Mouse (Mus musculus) G1E (cell line): Measurements from ENCODE around the gene Olfr619. TPM values are rescaled to one million over a fixed set of nuclear protein-coding genes. Genes with fewer than 3 reads are reported as not detected.

Source experiments
- ATAC-seq: 2 replicates; pipeline ENCODE4 v1.8.0; 2016; ENCODE audit warnings: mild to moderate bottlenecking; ENCODE audit not compliant: insufficient number of reproducible peaks, poor library complexity, low FRiP score, severe bottlenecking; ENCODE audit errors: extremely low read depth
- DNase-seq: peaks from one replicate; pipeline ENCODE4 v3.0.0; 2012; ENCODE audit warnings: low spot score
- H3K27me3 ChIP-seq: 2 replicates; pipeline ENCODE4 v1.6.1; 2012; ENCODE audit warnings: mild to moderate bottlenecking, low read length, inconsistent platforms; ENCODE audit not compliant: insufficient read depth
- H3K36me3 ChIP-seq: replicated peaks from 2 replicates; pipeline ENCODE3; 2012; ENCODE audit warnings: mild to moderate bottlenecking, inconsistent platforms
- H3K4me1 ChIP-seq: 2 replicates; pipeline ENCODE4 v1.6.1; 2012; ENCODE audit warnings: low read depth, low read length, inconsistent platforms, mixed read lengths; ENCODE audit not compliant: insufficient read depth
- H3K4me3 ChIP-seq: 2 replicates; pipeline ENCODE4 v1.5.1; 2012; ENCODE audit warnings: low read depth, mild to moderate bottlenecking, inconsistent platforms, low read length, moderate library complexity, mixed read lengths
- H3K9me3 ChIP-seq: replicated peaks from 2 replicates; pipeline ENCODE4 v1.6.1; 2012; ENCODE audit warnings: inconsistent platforms
- CTCF ChIP-seq: IDR thresholded peaks from 2 replicates; pipeline ENCODE4 v1.5.1; 2012; ENCODE audit warnings: low read depth, low read length, inconsistent platforms, mixed read lengths
- GATA1 ChIP-seq: IDR thresholded peaks from 2 replicates; pipeline ENCODE4 v1.6.1; 2012; ENCODE audit warnings: borderline replicate concordance, low read length, inconsistent platforms, mixed read lengths
- GATA2 ChIP-seq: IDR thresholded peaks from 2 replicates; pipeline ENCODE4 v1.6.1; 2012; ENCODE audit warnings: low read depth, low read length, inconsistent platforms, borderline replicate concordance
- POLR2AphosphoS5 ChIP-seq: IDR thresholded peaks from 2 replicates; pipeline ENCODE4 v1.6.1; 2012; ENCODE audit warnings: low read depth, low read length, inconsistent platforms; ENCODE audit not compliant: insufficient replicate concordance
- TAL1 ChIP-seq: conservative IDR thresholded peaks from 2 replicates; pipeline ENCODE4 v1.6.1; 2012; ENCODE audit warnings: low read depth, low read length, inconsistent platforms, mixed read lengths
- polyA plus RNA-seq: library from polyadenylated mRNA; stranded (reverse); fragments of >175 nt; gene quantifications from 2 replicates; pipeline ENCODE4 v1.2.3, GENCODE M21; 2012
- total RNA-seq, 2 experiments: library from RNA; stranded (forward) in 1 of 2; stranded (reverse) in 1 of 2; fragments of 200-1000 nt in 1 of 2; fragments of >200 nt in 1 of 2; fragmentation: Nextera tagmentation in 1 of 2; gene quantifications; 2 replicates each; pipeline ENCODE4 v1.2.3; 2014 to 2017

Gene Olfr619
- total RNA-seq (2014; fragmentation: Nextera tagmentation) (not detected in 2 replicates), total RNA-seq (2017) (not detected in 2 replicates), polyA plus RNA-seq (not detected in 2 replicates)

DNA sequence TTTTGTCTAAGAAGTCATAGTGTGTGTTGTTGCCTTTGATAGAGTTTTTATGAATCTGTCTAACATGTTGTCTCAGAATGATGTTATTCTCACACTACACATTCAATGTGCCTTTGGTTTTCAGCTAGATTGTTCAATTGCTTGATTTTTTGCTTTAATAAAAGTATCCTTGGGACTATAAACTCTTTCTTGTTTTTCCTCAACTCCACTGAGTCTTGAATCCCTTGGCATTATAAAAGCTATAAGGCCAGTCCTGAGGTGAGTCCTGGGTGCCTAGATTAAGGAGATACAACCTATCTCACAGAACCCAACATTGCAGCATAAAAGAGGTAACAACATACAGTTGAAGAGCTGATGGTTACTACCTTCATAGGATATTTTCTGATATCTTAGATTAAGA lies at the start of gene Olfr619:
TSS of gene Olfr619 (plus strand) at position 301 of the 400 bp plus-strand sequence.
- Histone ChIP-seq H3K27me3 (no peaks in the 10 kb centered on the region), H3K4me1 (no peaks in the 10 kb centered on the region), H3K9me3 (no peaks in the 10 kb centered on the region), H3K4me3 (no peak within 1 kb of the TSS), H3K36me3 (no peaks in the 10 kb centered on the region)
- ATAC-seq: no peak
- no peak for DNase-seq
- TF ChIP-seq GATA1 (no peak), POLR2AphosphoS5 (no peak), GATA2 (no peak), TAL1 (no peak), CTCF (no peak)

DNA sequence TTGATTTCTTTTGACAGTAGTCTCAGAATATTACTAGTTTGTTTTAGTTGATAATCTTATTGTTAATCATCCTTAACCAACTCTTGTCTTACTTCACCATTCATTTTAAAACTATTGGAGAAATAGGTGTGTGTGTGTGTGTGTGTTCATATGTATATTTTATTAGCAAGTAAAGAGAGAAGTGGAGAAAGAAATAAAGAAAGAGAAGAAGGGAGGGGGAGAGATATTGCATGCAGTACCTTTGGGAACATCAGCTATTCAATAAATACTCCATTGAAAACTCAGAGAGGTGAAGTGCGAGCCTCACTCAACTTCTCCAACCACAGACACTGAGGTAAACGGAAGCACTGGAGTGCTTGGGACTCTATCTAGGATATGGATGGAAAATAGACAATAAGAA lies 44.6 kb upstream of the Olfr619 start, which contains the start of gene Olfr615:
TSS of gene Olfr615 (plus strand) at position 301 of the 400 bp plus-strand sequence.
- ATAC-seq: no peak
- Histone ChIP-seq H3K4me1 (no peaks in the 10 kb centered on the region), H3K4me3 (no peak within 1 kb of the TSS), H3K36me3 (no peaks in the 10 kb centered on the region), H3K9me3 (no peaks in the 10 kb centered on the region), H3K27me3 (no peaks in the 10 kb centered on the region)
- TF ChIP-seq POLR2AphosphoS5: no peak
- TF ChIP-seq CTCF: no peak
- no peak for TF ChIP-seq TAL1
- no peak for TF ChIP-seq GATA2
- no peak for TF ChIP-seq GATA1
- DNase-seq: no peak

DNA sequence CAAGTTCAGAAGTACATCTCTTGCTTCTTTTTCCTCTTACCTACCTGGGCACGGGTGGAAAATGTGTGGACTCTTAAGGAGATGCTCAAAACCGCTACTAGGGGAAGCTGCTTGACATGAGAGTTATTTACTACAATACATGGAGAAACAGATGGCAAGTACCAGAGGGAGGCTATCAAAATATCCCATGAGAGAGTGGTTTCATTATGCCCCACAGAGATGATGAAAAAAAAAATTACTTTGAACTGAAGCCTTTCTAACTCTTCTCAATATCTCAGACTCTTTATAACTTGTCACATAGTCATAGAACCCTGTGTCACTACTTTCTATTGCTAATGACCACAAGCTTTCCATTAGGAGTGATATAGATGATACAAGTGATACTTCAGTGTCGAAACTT lies 31.3 kb upstream of the Olfr619 start, which contains the start of gene Olfr616:
TSS of gene Olfr616 (minus strand) at position 101 of the 400 bp plus-strand sequence.
- Histone ChIP-seq H3K4me3 (no peak within 1 kb of the TSS), H3K9me3 (no peaks in the 10 kb centered on the region), H3K36me3 (no peaks in the 10 kb centered on the region), H3K27me3 (no peaks in the 10 kb centered on the region), H3K4me1 (no peaks in the 10 kb centered on the region)
- DNase-seq (no peak), ATAC-seq (no peak)
- TF ChIP-seq TAL1 (no peak), GATA2 (no peak), GATA1 (no peak), CTCF (no peak), POLR2AphosphoS5 (no peak)

DNA sequence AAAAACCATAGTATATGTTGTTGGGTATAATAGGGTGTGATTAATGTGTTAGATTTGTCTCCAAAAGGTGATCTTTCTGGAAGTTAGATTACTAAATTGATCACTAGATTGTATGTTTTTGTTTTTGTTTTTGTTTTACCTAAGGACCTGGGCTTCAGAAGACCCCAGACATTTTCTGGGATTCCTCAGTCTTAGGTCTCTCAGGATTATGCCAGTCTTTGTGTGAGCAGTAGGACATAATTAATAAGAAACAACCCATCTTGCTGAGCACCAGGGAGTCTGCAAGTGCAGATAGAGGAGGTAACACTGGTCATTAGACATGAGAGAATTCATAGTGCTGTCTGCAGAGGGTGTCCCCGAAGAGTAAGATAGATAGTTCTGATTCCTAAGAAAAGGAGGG lies 27.6 kb upstream of the Olfr619 start, which contains the start of gene Olfr617:
TSS of gene Olfr617 (plus strand) at position 301 of the 400 bp plus-strand sequence.
- Histone ChIP-seq H3K4me3 (no peak within 1 kb of the TSS), H3K4me1 (no peaks in the 10 kb centered on the region), H3K27me3 (no peaks in the 10 kb centered on the region), H3K9me3 (no peaks in the 10 kb centered on the region), H3K36me3 (no peaks in the 10 kb centered on the region)
- no peak for TF ChIP-seq GATA2
- no peak for TF ChIP-seq GATA1
- no peak for TF ChIP-seq CTCF
- TF ChIP-seq POLR2AphosphoS5: no peak
- no peak for TF ChIP-seq TAL1
- ATAC-seq (no peak), DNase-seq (no peak)

DNA sequence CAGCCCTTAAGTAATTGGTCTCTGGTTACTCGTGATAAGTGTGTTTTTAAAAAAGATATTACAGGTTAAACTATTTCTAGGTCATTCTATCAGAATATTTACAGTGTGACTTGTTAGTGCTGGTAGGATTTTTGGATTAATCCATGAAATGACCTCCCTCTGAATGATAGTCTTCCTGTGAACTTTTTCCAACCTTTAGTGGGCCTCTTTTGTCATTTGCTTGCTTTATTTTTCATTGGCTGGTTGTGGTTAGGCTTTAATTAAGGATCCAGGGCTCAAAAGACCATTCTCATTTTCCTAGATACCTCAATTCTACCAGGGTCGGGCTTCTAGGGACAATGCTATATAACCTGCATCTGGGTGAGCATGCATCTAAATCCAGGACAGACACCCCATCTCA lies 10.6 kb upstream of the Olfr619 start, which contains the start of gene Olfr618:
TSS of gene Olfr618 (plus strand) at position 301 of the 400 bp plus-strand sequence.
- Histone ChIP-seq H3K27me3 (no peaks in the 10 kb centered on the region), H3K4me3 (no peak within 1 kb of the TSS), H3K9me3 (no peaks in the 10 kb centered on the region), H3K36me3 (no peaks in the 10 kb centered on the region), H3K4me1 (no peaks in the 10 kb centered on the region)
- TF ChIP-seq GATA1 (no peak), POLR2AphosphoS5 (no peak), GATA2 (no peak), CTCF (no peak), TAL1 (no peak)
- no peak for ATAC-seq
- DNase-seq: no peak

DNA sequence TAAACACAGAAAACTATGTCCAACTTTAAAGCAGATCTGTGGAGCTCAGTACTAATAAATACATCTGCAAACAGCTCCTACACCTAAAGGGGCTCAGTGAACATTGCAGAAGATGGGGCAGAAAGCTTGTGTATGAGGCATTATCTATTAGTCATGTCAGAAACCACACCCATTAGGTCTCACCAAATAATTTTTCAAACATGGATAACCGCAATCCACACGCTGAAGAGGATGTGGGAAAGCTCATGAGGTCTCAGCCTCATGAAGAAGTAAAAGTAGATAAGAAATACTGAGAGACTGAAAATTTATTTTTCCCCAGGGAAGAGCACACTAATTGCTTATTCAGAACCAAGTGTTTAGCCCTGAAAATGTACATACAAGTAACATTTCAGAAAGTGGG lies 7.0 kb downstream of the Olfr619 start:
- no peak for ATAC-seq
- no peaks in the 10 kb centered on the region for H3K4me1 ChIP-seq

More for the DNA sequence above, 7.0 kb downstream of the Olfr619 start:
- Histone ChIP-seq H3K4me3 (no peak overlapping the region), H3K36me3 (no peaks in the 10 kb centered on the region), H3K27me3 (no peaks in the 10 kb centered on the region), H3K9me3 (no peaks in the 10 kb centered on the region)
- TF ChIP-seq POLR2AphosphoS5: no peak
- no peak for TF ChIP-seq GATA1
- TF ChIP-seq GATA2: no peak
- TF ChIP-seq TAL1: no peak
- TF ChIP-seq CTCF: no peak
- DNase-seq: no peak
